Mouse (Mus musculus) liver, embryonic 14.5 days (tissue): ENCODE data around the gene 2010003K11Rik.

ENCODE experiments used
- CTCF ChIP-seq: IDR thresholded peaks from 2 replicates; pipeline ENCODE4 v1.5.1; 2016; ENCODE audit warnings: antibody characterized with exemption, low read depth, control low read depth
- EP300 ChIP-seq: IDR thresholded peaks from 2 replicates; pipeline ENCODE4 v1.6.1; 2016; ENCODE audit warnings: antibody characterized with exemption, low read depth

DNA sequence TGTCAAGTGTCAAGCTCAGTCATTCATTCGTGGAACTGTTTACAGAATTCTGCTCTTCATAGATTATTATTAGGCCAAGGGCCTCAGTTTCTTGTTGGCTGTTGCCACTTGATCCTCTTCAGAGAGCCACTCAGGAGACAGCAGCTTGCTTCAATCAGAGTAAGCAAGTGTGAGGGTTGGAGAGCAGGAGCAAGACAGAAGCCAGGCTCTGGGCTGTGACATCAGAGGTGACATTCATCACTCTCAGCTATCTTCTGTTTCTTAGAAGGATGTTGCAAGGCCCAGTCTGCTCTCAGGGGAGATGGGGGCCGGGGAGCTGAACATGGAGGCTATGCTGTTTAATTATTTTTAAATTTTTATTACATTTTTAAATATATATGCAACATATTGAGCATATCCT is 4.3 kb upstream of the 2010003K11Rik start:
- TF ChIP-seq EP300 (no peak), CTCF (no peak)
